Mouse (Mus musculus): ENCODE data around the gene Limd1. TPM values are rescaled to one million over a fixed set of nuclear protein-coding genes. Genes with fewer than 3 reads are reported as not detected.

The Limd1 gene
- polyA plus RNA-seq, 1 experiment from 2014 or later: 55.9 TPM

Other genes with a start within 250 kb of the Limd1 start
- gene Tmem158, start 217.9 kb upstream of the Limd1 start, polyA plus RNA-seq (2014; fragmentation: Nextera tagmentation; extraction: Ambion mirVana): 5.8 and 8.2 TPM in 2 replicates
- 1,448 and 1,757 TPM in 2 replicates for gene Lars2, start 111.8 kb upstream of the Limd1 start, polyA plus RNA-seq (2014; fragmentation: Nextera tagmentation; extraction: Ambion mirVana)
- 37.5 and 56.3 TPM in 2 replicates for gene Sacm1l, start 51.1 kb downstream of the Limd1 start, polyA plus RNA-seq (2014; fragmentation: Nextera tagmentation; extraction: Ambion mirVana)
- 0.32 and 0.41 TPM in 2 replicates for gene Slc6a20b, start 153.9 kb downstream of the Limd1 start, polyA plus RNA-seq (2014; fragmentation: Nextera tagmentation; extraction: Ambion mirVana)
- 0.18 and 0.23 TPM in 2 replicates for gene Ccr9, start 199.7 kb downstream of the Limd1 start, polyA plus RNA-seq (2014; fragmentation: Nextera tagmentation; extraction: Ambion mirVana)
- gene Slc6a20a, start 200.2 kb downstream of the Limd1 start, polyA plus RNA-seq (2014; fragmentation: Nextera tagmentation; extraction: Ambion mirVana): 0.10 and 0.88 TPM in 2 replicates
- 62.0 and 66.9 TPM in 2 replicates for gene Lztfl1, start 239.0 kb downstream of the Limd1 start, polyA plus RNA-seq (2014; fragmentation: Nextera tagmentation; extraction: Ambion mirVana)